Mouse (Mus musculus): Measurements from ENCODE around the gene Fam19a1.

The Fam19a1 gene

GRCm38 (mm10) chr6:96266456-96266855, 153.5 kb downstream of the Fam19a1 start:
- no peak for DNase-seq

GRCm38 (mm10) chr6:96268788-96269187, 155.8 kb downstream of the Fam19a1 start:
- no peak for DNase-seq

- DNase-seq, result no peak
Measured at GRCm38 (mm10) chr6:96270436-96270835, 157.5 kb downstream of the Fam19a1 start.

- no peak for DNase-seq
Measured at GRCm38 (mm10) chr6:96283731-96284130, 170.8 kb downstream of the Fam19a1 start.

- no peak for DNase-seq
Measured at GRCm38 (mm10) chr6:96284590-96284989, 171.6 kb downstream of the Fam19a1 start.

- DNase-seq, result no peak
Measured at GRCm38 (mm10) chr6:96286276-96286675, 173.3 kb downstream of the Fam19a1 start.

GRCm38 (mm10) chr6:96287377-96287776, 174.4 kb downstream of the Fam19a1 start:
- no peak for DNase-seq

- no peak for DNase-seq
Measured at GRCm38 (mm10) chr6:96289672-96290071, 176.7 kb downstream of the Fam19a1 start.

GRCm38 (mm10) chr6:96347491-96347890, 234.5 kb downstream of the Fam19a1 start:
- DNase-seq, result no peak

GRCm38 (mm10) chr6:96349446-96350025, 236.6 kb downstream of the Fam19a1 start:
- DNase-seq, result no peak

- no peak for DNase-seq
Measured at GRCm38 (mm10) chr6:96369544-96369943, 256.6 kb downstream of the Fam19a1 start.

- no peak for DNase-seq
Measured at GRCm38 (mm10) chr6:96372848-96373247, 259.9 kb downstream of the Fam19a1 start.

GRCm38 (mm10) chr6:96373274-96373673, 260.3 kb downstream of the Fam19a1 start:
- DNase-seq, result no peak

- no peak for DNase-seq
Measured at GRCm38 (mm10) chr6:96376773-96377172, 263.8 kb downstream of the Fam19a1 start.

- DNase-seq, result no peak
Measured at GRCm38 (mm10) chr6:96379229-96379628, 266.3 kb downstream of the Fam19a1 start.

- no peak for DNase-seq
Measured at GRCm38 (mm10) chr6:96384441-96384840, 271.5 kb downstream of the Fam19a1 start.

GRCm38 (mm10) chr6:96418866-96419265, 305.9 kb downstream of the Fam19a1 start:
- no peak for DNase-seq

GRCm38 (mm10) chr6:96419704-96420382, 306.9 kb downstream of the Fam19a1 start:
- DNase-seq, result no peak

GRCm38 (mm10) chr6:96420515-96420914, 307.6 kb downstream of the Fam19a1 start:
- DNase-seq, result no peak

- no peak for DNase-seq
Measured at GRCm38 (mm10) chr6:96429390-96429789, 316.4 kb downstream of the Fam19a1 start.

GRCm38 (mm10) chr6:96432397-96432796, 319.4 kb downstream of the Fam19a1 start:
- DNase-seq, result no peak

- no peak for DNase-seq
Measured at GRCm38 (mm10) chr6:96433896-96434295, 320.9 kb downstream of the Fam19a1 start.

GRCm38 (mm10) chr6:96435545-96435944, 322.6 kb downstream of the Fam19a1 start:
- no peak for DNase-seq

- DNase-seq, result no peak
Measured at GRCm38 (mm10) chr6:96437814-96438213, 324.9 kb downstream of the Fam19a1 start.

- no peak for DNase-seq
Measured at GRCm38 (mm10) chr6:96439419-96439818, 326.5 kb downstream of the Fam19a1 start.

Measured in thymus, postnatal 14 days (tissue).